Mouse (Mus musculus) olfactory bulb, adult 2 months (tissue): Measurements from ENCODE around the gene Myod1.

ENCODE experiments used
- CTCF ChIP-seq: fragments of 200-500 bp; IDR thresholded peaks from 2 replicates; pipeline ENCODE4 v1.5.1; 2012; ENCODE audit warnings: low read depth, mild to moderate bottlenecking, low read length, moderate library complexity; ENCODE audit not compliant: insufficient read depth
- POLR2A ChIP-seq: fragments of 200-500 bp; IDR thresholded peaks from 2 replicates; pipeline ENCODE4 v1.6.1; 2012; ENCODE audit warnings: mild to moderate bottlenecking, low read depth, low read length, moderate library complexity; ENCODE audit not compliant: insufficient read depth

DNA sequence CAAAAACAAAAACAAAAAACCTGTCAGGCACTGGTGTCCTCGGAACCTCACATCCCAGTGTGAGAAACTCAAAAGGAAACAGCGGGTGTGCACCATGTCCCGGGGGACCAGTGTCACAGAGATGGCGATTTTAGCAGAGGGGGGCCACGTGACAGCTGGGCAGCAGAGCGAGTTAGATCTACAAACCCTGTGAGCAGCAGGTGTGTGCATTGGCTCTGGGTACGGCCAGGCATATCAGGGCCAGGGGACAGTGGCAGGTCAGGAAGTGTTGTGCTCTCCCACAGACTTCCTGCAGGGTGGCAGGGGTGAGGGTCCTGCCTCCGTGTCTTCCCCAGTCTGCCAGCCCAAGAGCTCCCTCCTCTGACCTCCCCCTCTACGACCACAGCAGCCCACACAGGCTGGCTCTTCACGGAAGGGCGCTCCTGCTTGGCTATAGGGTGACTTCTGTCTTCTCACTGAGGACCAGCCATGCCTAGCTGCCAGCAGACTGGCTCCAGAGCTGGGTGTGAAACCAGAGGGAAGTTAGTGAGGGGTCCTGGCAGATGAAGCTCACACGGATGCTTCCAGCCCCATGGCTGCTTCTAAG, 33.0 kb downstream of the Myod1 start:
- TF ChIP-seq CTCF (no peak), POLR2A (no peak)
